Mouse (Mus musculus) spleen, postnatal 14 days (tissue): ENCODE measurements around the gene Dusp19.
A peak's percentile ranks its signal among the peaks of the same experiment; 100 is the strongest.

Experiments used
- DNase-seq, 2 experiments: peaks; one replicate each; pipeline ENCODE4 v3.0.0; 2021 to 2022; ENCODE audit warnings: low spot score in 2 of 2

Gene Dusp19

GRCm38 (mm10) chr2:80616854-80617737 lies at the start of gene Dusp19, which contains the start of gene Nup35:
Gene Dusp19 (plus strand): TSS chr2:80617045.
Gene Nup35 (plus strand): TSS chr2:80617236.
- DNase-seq = peak; percentile 84 to 86

- DNase-seq = no peak
Measured at GRCm38 (mm10) chr2:80567411-80567810, 49.4 kb upstream of the Dusp19 start.

GRCm38 (mm10) chr2:80570656-80571055 lies 46.2 kb upstream of the Dusp19 start:
- DNase-seq = no peak

- no peak for DNase-seq
Measured at GRCm38 (mm10) chr2:80577286-80577685, 39.6 kb upstream of the Dusp19 start.

GRCm38 (mm10) chr2:80579253-80579891 lies 37.5 kb upstream of the Dusp19 start:
- DNase-seq = no peak

GRCm38 (mm10) chr2:80580311-80580961 lies 36.4 kb upstream of the Dusp19 start:
- peak in 1 of 2 experiments; percentile 24 for DNase-seq

GRCm38 (mm10) chr2:80581043-80581711 lies 35.7 kb upstream of the Dusp19 start, which contains the start of gene Nckap1:
Gene Nckap1 (minus strand): TSS chr2:80581380.
- peak; percentile 60 to 73 for DNase-seq

GRCm38 (mm10) chr2:80582356-80582755 lies 34.5 kb upstream of the Dusp19 start:
- DNase-seq = no peak

- no peak for DNase-seq
Measured at GRCm38 (mm10) chr2:80594215-80594918, 22.5 kb upstream of the Dusp19 start.

GRCm38 (mm10) chr2:80596960-80597359 lies 19.9 kb upstream of the Dusp19 start:
- DNase-seq = no peak

GRCm38 (mm10) chr2:80599850-80600249 lies 17.0 kb upstream of the Dusp19 start:
- no peak for DNase-seq

- no peak for DNase-seq
Measured at GRCm38 (mm10) chr2:80600611-80601010, 16.2 kb upstream of the Dusp19 start.

GRCm38 (mm10) chr2:80602756-80603155 lies 14.1 kb upstream of the Dusp19 start:
- DNase-seq = no peak

- no peak for DNase-seq
Measured at GRCm38 (mm10) chr2:80603771-80604426, 12.9 kb upstream of the Dusp19 start.

- DNase-seq = no peak
Measured at GRCm38 (mm10) chr2:80612286-80612685, 4.6 kb upstream of the Dusp19 start.

GRCm38 (mm10) chr2:80612796-80613195 lies 4.0 kb upstream of the Dusp19 start:
- no peak for DNase-seq

- DNase-seq = no peak
Measured at GRCm38 (mm10) chr2:80618991-80619390, 2.1 kb downstream of the Dusp19 start.

GRCm38 (mm10) chr2:80621921-80622320 lies 5.1 kb downstream of the Dusp19 start:
- no peak for DNase-seq

- DNase-seq = no peak
Measured at GRCm38 (mm10) chr2:80624523-80624922, 7.7 kb downstream of the Dusp19 start.

- no peak for DNase-seq
Measured at GRCm38 (mm10) chr2:80632336-80633026, 15.6 kb downstream of the Dusp19 start.
